Mouse (Mus musculus) naive thymus-derived CD4-positive, alpha-beta T cell, adult 2 months (primary cell): ENCODE measurements around the gene Gm26602.
A peak's percentile ranks its signal among the peaks of the same experiment; 100 is the strongest.

ENCODE experiments used
- DNase-seq: peaks from one replicate; pipeline ENCODE4 v3.0.0-alpha.2; 2011; ENCODE audit warnings: low read depth

Gene Gm26602

GRCm38 (mm10) chr10:79917532-79918100, 7.0 kb downstream of the Gm26602 start:
- no peak for DNase-seq

DNA sequence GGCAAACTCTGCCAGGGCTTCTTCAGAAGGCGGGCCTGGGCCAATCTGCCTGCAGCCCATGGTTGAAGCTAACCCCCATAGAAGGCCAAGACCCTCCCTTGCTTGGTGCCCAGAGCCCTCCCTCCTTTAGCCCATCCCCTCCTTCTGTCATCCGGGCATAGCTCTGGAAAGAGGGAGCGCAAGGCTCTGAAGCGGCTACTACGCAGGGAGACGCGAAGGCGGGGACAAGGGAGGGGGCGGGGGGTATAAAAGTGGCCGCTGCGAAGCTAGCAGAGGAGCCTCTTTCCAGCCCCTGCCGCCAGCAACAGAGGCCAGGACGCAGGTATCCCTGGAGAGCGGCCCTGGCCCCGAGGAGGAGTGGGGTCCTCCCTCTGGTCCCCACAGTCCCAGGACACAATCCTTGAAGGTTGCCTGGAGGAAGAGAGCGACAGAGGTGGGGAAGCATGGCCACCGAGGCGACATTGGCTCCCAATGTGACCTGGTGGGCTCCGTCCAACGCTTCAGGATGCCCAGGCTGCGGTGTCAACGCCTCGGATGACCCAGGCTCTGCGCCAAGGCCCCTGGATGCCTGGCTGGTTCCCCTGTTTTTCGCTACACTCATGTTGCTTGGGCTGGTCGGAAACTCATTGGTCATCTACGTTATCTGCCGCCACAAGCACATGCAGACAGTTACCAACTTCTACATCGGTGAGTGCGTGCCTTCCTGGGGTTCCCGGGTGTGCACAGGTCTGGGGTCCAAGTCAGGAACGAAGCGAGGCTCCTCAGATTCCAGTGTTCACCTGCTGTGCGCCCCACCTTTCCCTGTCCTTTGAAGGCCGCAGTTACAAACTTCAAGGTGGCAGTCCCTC, 7.8 kb downstream of the Gm26602 start:
- no peak for DNase-seq

DNA sequence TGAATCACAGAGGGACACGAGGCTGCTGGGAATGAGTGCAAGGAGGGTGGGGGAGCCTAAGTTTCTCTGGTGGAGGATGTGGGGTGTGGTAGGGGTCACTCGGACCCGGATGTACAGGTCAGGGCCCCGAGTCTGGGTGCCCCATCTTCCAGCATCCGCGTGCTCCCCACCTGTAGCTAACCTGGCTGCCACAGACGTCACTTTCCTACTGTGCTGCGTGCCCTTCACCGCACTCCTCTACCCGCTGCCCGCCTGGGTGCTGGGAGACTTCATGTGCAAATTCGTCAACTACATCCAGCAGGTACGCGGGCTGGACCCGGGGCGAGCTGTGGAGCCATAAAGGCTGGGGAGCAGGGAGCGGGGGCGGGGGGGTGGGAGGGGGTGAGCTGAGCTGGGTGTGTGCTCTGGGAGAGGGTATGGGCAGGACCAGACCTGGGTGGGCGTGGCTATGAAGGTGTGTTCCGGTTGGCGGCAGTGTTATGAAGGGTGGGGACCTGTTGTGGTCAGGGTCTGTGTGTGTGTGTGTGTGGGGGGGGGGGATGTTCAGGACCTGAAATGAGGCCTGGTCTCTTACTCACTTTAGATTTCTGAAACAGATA, 8.7 kb downstream of the Gm26602 start:
- DNase-seq, result peak; percentile 44

DNA sequence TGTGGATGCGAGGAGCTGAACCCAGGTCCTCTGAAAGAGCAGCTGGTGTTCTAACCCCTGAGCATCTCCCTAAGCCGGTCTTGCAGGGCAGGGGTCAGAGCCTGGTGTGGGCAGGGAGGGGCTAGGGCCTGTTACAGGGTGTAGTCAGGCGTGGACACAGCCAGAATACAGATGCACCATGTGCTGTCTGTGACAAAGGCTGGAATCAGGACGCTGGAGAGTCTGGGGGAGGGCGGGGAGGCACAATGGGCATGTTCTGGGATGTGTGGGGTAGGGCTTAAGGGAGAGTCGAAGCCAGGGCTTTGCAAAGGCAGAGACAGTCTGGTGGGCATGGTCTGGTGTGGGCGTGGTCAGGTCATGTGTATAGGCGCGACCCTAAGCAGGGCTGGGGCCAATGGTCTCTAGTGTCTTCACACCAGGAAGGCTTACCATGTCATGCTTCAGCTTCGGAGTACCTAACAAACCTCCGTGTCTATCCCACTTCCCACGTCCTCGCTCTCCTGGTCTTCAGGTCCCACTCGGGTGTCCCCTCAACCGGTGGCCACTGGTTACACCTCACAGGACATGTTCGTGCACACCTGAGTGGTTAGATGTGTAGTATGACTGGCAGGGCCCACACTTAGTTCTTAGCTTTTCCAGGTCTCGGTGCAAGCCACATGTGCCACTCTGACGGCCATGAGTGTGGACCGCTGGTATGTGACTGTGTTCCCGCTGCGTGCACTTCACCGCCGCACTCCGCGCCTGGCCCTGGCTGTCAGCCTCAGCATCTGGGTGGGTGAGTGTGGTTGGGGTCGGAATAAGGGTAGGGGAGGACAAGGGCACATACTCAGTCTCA, 9.6 kb downstream of the Gm26602 start:
- DNase-seq, result no peak

DNA sequence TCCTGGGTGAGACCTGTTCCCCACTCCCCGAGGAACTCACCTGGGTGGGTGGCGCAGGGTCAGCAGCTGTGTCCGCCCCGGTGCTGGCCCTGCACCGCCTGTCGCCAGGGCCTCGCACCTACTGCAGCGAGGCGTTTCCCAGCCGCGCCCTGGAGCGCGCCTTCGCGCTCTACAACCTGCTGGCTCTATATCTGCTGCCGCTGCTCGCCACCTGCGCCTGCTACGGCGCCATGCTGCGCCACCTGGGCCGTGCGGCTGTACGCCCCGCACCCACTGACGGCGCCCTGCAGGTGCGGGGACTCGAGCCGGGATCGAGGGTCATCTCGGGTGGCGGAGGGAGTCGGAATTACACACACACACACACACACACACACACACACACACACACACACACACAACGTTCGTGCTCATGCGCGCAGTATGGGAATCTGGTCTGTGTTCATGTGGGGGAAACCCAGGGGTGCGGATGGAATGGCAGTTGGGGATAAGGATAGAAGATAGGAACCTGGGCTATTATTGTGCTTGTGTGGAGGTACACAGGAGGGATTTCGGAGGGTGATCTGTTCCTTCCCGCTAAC, 10.4 kb downstream of the Gm26602 start, which contains the start of gene R3hdm4:
TSS of gene R3hdm4 (minus strand) at position 251 of the 578 bp plus-strand sequence.
- peak; percentile 40 for DNase-seq

GRCm38 (mm10) chr10:79921572-79921971, 10.9 kb downstream of the Gm26602 start:
- no peak for DNase-seq

GRCm38 (mm10) chr10:79924998-79925784, 14.5 kb downstream of the Gm26602 start:
- peak; percentile 97 for DNase-seq

DNA sequence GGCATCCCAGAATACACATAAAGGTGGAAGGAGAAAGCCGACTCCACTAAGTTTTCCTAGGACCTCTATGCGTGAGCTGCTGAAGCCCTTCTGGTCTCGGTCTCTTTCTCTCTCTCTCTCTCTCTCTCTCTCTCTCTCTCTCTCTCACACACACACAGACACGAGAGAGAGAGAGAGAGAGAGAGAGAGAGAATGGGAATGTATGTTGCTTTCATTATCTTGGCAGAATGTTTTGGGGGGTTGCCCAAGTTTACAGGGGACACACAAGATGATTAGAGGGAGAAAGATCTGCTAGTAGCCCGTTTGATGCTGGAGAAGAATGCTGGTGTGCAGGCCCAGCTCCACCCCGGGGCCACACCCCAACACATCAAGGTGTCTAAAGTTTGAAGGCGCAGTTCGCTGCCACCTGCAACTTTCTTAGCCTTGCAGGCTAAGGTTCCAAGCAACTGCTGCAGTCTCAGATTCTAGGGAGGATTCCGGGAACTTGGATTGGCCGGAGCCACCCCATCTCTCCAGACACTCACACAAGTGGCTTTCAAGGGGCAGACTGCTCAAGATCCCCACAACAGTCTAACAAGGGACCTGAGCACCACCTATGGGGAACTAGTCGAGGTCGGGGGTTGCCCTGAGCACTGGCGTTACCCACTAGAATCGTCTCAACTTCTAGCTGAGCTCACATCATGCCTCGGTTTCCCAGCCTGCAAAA, 15.3 kb downstream of the Gm26602 start:
- peak; percentile 71 for DNase-seq

- DNase-seq, result peak; percentile 95
These were observed 16.1 kb downstream of the Gm26602 start, which contains the start of gene Arid3a for GRCm38 (mm10) chr10:79926491-79927323. TSS of gene Arid3a (plus strand) at chr10:79927043.

DNA sequence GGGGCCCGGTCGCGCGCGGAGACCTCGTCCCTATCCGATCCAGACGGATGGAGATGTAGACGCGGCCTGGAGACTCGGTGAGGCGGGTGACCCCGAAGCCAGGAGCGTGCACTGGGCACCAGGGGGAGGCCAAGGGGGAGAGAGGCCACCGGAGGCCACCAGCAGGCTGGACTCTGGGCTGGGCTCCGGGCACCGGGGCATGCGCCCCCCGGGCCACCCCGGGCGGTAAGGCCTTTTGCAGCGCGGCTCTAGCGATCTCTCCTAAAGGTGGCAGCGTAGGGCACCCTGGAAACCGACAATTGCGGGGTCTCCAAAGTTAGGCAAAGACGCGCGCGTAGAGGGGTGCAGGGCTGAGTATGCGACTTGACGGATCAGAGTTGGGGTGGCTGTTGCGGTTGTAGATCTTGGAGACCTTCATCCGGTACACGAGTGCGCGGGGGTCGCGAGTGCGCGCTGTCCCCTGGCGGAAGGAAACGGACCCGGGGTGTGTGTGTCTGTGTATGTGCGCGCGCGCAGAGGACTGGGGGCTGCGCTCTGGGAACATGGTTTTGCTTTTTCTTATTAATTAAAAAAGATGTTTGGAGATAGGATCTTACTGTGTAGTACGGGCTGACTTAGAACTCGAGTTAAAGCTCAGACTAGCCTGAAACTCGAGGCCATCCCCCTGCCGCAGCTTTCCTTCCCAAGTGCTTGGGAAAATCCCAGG, 16.8 kb downstream of the Gm26602 start:
- peak; percentile 76 for DNase-seq

DNA sequence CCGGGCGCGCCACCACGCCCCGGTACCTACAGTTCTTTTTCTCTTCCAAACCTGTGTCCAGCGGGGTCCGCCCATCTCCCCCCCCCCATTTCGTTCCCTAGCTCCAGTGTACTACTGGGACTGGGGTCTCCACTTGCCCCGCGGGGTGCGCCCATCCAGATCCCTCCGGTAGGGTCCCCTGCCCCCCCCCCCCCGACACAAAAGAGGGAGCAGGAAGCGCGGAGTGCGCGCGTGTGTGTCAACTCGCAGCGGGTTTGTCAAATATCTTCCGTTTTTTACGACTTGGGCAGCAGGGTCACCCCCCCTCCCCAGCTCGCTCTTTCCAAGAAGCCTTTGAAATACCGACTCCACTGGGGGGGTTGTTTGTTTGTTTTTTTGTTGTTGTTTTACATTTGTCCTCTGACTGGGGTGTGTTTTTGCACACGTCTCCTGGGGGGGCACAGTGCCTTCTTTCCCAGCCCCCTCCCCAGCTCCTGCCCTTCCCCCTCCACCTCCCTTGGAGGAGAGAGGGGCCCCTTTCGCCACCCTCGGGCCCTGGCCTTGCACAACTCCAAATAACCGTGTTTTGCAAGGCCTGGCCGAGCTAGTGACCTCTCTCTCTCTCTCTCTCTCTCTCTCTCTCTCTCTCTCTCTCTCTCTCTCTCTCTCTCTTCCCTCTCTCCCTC, 17.5 kb downstream of the Gm26602 start:
- DNase-seq, result peak; percentile 60

- peak; percentile 10 for DNase-seq
These were observed 18.4 kb downstream of the Gm26602 start for GRCm38 (mm10) chr10:79928907-79929701.

DNA sequence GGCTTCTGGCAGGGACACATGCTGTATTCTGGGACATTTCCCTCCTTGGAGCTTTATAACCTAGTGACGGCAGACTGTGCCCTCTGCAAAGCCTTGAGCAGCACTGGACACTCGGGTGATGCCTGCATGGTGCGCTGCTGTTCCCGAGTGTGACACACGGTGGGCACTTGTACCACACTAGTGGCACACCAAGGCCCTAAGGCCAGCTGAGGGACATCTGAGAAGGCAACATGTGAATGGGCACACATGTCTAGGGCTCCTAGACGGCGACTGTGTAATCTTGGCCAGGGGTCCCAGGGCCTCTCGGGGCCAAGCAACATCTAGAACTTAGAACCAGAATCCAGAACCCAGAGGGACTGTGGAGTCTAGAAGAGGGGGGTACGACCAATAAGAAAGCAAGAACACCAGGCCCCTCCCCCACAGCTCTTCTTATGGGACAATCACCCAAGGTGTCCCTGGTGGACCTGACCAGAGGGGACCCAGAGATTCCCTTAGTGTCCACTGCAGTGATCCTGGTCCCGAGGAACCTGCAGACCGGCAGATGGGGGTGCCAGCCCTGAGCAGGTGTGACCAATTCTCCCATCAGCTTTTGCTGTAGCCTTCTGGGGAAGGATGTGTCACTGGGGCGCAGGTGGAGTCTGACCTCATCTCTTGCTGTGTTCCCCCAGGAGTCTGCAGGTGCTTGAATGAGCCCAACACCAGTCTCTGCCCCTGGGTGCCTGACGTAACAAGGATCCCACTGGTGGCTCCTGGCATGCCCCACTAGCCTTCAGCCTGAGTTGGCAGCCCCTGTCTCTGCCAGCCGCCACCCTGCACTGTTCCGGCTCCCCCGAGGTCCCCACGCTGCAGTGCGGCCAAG, 19.5 kb downstream of the Gm26602 start:
- DNase-seq, result peak; percentile 10

DNA sequence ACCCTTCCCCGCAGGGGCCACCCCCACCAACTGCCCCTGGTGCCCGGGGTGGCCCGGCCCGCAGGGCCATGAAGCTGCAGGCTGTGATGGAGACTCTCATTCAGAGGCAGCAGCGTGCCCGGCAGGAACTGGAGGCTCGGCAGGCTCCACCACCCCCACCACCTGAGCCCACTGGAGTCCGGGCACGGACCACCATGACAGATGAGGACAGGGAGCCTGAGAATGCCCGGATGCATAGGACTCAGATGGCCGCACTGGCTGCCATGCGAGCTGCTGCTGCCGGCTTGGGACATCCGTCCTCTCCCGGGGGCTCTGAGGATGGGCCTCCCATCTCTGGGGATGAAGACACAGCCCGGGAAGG, 20.1 kb downstream of the Gm26602 start:
- DNase-seq, result no peak

- no peak for DNase-seq
These were observed 21.1 kb downstream of the Gm26602 start for GRCm38 (mm10) chr10:79931797-79932196.

- DNase-seq, result no peak
These were observed 22.1 kb downstream of the Gm26602 start for GRCm38 (mm10) chr10:79932736-79933135.
